In the genomic region with DNA sequence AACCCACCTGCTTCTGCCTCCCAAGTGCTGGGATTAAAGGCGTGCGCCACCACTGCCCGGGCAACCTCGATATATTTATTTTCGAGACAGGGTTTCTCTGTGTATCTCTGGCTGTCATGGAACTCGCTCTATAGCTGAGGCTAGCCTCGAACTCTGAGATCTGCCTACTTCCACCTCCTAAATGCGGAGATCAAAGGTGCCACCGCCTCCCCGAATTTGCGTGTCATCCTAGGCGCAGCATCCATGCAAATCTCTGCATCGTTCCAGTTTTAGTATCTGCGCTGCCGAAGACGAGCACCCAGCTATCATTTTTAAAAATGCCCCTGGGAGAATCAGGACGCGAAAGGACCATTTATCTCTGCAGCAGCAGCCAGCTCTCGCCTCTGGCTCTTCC, we compare ENCODE assay signal across 8 mouse cellular contexts. TPM values are rescaled to one million over a fixed set of nuclear protein-coding genes. Genes with fewer than 3 reads are reported as not detected.
DNase-seq lines count a peak whose midpoint lies in the region; ATAC-seq and TF ChIP-seq lines count a peak whose summit lies in the region.

No protein-coding gene starts in this region.

- no peaks in the 10 kb centered on the region for H3K4me1 ChIP-seq in lung, embryonic 14.5 days (ENCODE audit: insufficient read depth)
- peaks cover 30% of the 10 kb centered on the region for H3K4me1 ChIP-seq in forebrain, embryonic 10.5 days
- peaks cover 2% of the 10 kb centered on the region; the same call in 1 of the 2 replicates for H3K4me1 ChIP-seq in intestine, postnatal 0 days (replicated peaks; ENCODE audit: control insufficient read depth, insufficient read depth, low read length)
- H3K4me1 ChIP-seq in neural tube, embryonic 14.5 days (ENCODE audit: control insufficient read depth, insufficient read depth, low read length) = peaks cover 21% of the 10 kb centered on the region

- H3K4me2 ChIP-seq in lung, embryonic 14.5 days = peak overlapping the region; percentile 92
- H3K4me2 ChIP-seq in intestine, postnatal 0 days (replicated peaks; ENCODE audit: low read depth) = peak overlapping the region; percentile 84
- peak overlapping the region; percentile 85; the same call in 1 of the 2 replicates for H3K4me2 ChIP-seq in neural tube, embryonic 14.5 days (ENCODE audit: low read depth, low read length)

- peak overlapping the region; percentile 99 for H3K4me3 ChIP-seq in lung, embryonic 14.5 days (ENCODE audit: low read depth, low read length)
- peak overlapping the region; percentile 99 for H3K4me3 ChIP-seq in forebrain, embryonic 10.5 days
- peak overlapping the region; percentile 84 for H3K4me3 ChIP-seq in intestine, postnatal 0 days (ENCODE audit: low read depth, low read length)
- peak overlapping the region; percentile 97 for H3K4me3 ChIP-seq in neural tube, embryonic 14.5 days (ENCODE audit: low read depth, low read length)

- H3K9me3 ChIP-seq in lung, embryonic 14.5 days (ENCODE audit: low read depth, low read length) = no peaks in the 10 kb centered on the region
- H3K9me3 ChIP-seq in forebrain, embryonic 10.5 days = no peaks in the 10 kb centered on the region
- no peaks in the 10 kb centered on the region for H3K9me3 ChIP-seq in intestine, postnatal 0 days (ENCODE audit: control insufficient read depth)
- no peaks in the 10 kb centered on the region for H3K9me3 ChIP-seq in neural tube, embryonic 14.5 days (ENCODE audit: control insufficient read depth, low read length)

- DNase-seq in lung, embryonic 14.5 days = no peak
- DNase-seq in lung, postnatal 10 days = no peak
- DNase-seq in forebrain, embryonic 10.5 days (ENCODE audit: extremely low spot score, low spot score) = no peak
- no peak for DNase-seq in gastrocnemius, postnatal 25 days
- no peak for DNase-seq in frontal cortex, postnatal 10 days (ENCODE audit: low spot score in 2 of 2)
- no peak for DNase-seq in spleen, adult 12 weeks (ENCODE audit: low spot score)

- no peak overlapping the region for H3K27ac ChIP-seq in lung, embryonic 14.5 days (ENCODE audit: low read depth)
- H3K27ac ChIP-seq in forebrain, embryonic 10.5 days = peak overlapping the region; percentile 98
- no peak overlapping the region for H3K27ac ChIP-seq in intestine, postnatal 0 days (ENCODE audit: low read depth, low read length)
- H3K27ac ChIP-seq in neural tube, embryonic 14.5 days (ENCODE audit: low read depth, low read length) = peak overlapping the region; percentile 92; the same call in 1 of the 2 replicates

- H3K27me3 ChIP-seq in lung, embryonic 14.5 days (ENCODE audit: insufficient read depth, low read length) = no peaks in the 10 kb centered on the region
- peaks cover 5% of the 10 kb centered on the region; the same call in 1 of the 2 replicates for H3K27me3 ChIP-seq in forebrain, embryonic 10.5 days (ENCODE audit: poor library complexity, severe bottlenecking)
- no peaks in the 10 kb centered on the region for H3K27me3 ChIP-seq in intestine, postnatal 0 days (replicated peaks; ENCODE audit: control insufficient read depth, insufficient read depth, low read length)
- H3K27me3 ChIP-seq in neural tube, embryonic 14.5 days (ENCODE audit: control insufficient read depth, insufficient read depth, low read length) = no peaks in the 10 kb centered on the region

- TF ChIP-seq CTCF in lung, embryonic 14.5 days (IDR thresholded peaks at IDR 0.05; ENCODE audit: low read depth) = no peak
- no peak for TF ChIP-seq CTCF in intestine, postnatal 0 days (IDR thresholded peaks at IDR 0.05; ENCODE audit: low read depth)

- no peak; the same call in none of the 2 replicates for ATAC-seq in lung, embryonic 14.5 days (ENCODE audit: insufficient read depth)
- no peak for ATAC-seq in intestine, postnatal 0 days
- peak; percentile 19; the same call in 1 of the 2 replicates for ATAC-seq in neural tube, embryonic 14.5 days (ENCODE audit: low read depth)

- peaks cover 20% of the 10 kb centered on the region for H3K36me3 ChIP-seq in lung, embryonic 14.5 days (ENCODE audit: insufficient read depth)
- peaks cover 30% of the 10 kb centered on the region for H3K36me3 ChIP-seq in forebrain, embryonic 10.5 days (replicated peaks)
- H3K36me3 ChIP-seq in intestine, postnatal 0 days (ENCODE audit: control insufficient read depth, insufficient read depth) = peaks cover 6% of the 10 kb centered on the region; the same call in 1 of the 2 replicates
- peaks cover 12% of the 10 kb centered on the region; the same call in 1 of the 2 replicates for H3K36me3 ChIP-seq in neural tube, embryonic 14.5 days (ENCODE audit: control insufficient read depth, insufficient read depth, low read length)

- H3K9ac ChIP-seq in lung, embryonic 14.5 days = no peak overlapping the region
- H3K9ac ChIP-seq in intestine, postnatal 0 days (ENCODE audit: low read depth, low read length) = no peak overlapping the region
- H3K9ac ChIP-seq in neural tube, embryonic 14.5 days (replicated peaks; ENCODE audit: low read depth, low read length) = peak overlapping the region; percentile 97; the same call in 1 of the 2 replicates

- WGBS in lung, embryonic 14.5 days = 21% methylated on average over 19 of the region's 19 CpGs
- 25% methylated on average over 19 of the region's 19 CpGs for WGBS in forebrain, embryonic 10.5 days
- WGBS in intestine, postnatal 0 days = 22% methylated on average over 19 of the region's 19 CpGs
- 24% methylated on average over 19 of the region's 19 CpGs for WGBS in neural tube, embryonic 14.5 days

RNA-seq across cellular contexts. Expression of gene Fbxo21, which starts 0.3 kb away (rescaled TPM):
- 61.5 and 64.3 TPM in 2 replicates for polyA plus RNA-seq in lung, embryonic 14.5 days (2014; fragmentation: Nextera tagmentation; extraction: Ambion mirVana)
- 105 and 107 TPM in 2 replicates for polyA plus RNA-seq in forebrain, embryonic 10.5 days (2016; fragmentation: Nextera tagmentation; extraction: Ambion mirVana)
- polyA plus RNA-seq in intestine, postnatal 0 days (2015; fragmentation: Nextera tagmentation; extraction: Ambion mirVana) = 20.7 and 21.2 TPM in 2 replicates
- 143 and 159 TPM in 2 replicates for polyA plus RNA-seq in neural tube, embryonic 14.5 days (2014; fragmentation: Nextera tagmentation; extraction: Ambion mirVana)
- total RNA-seq in gastrocnemius, postnatal 25 days (2021) = 10 to 100 TPM in 1 of 2 experiments, 1 to 10 TPM in 1; 8.1 to 12.9 TPM

RNA-seq across cellular contexts. Expression of gene Tesc, which starts 51.3 kb away (rescaled TPM):
- 5.3 and 5.6 TPM in 2 replicates for polyA plus RNA-seq in lung, embryonic 14.5 days (2014; fragmentation: Nextera tagmentation; extraction: Ambion mirVana)
- 0.52 and 0.92 TPM in 2 replicates for polyA plus RNA-seq in forebrain, embryonic 10.5 days (2016; fragmentation: Nextera tagmentation; extraction: Ambion mirVana)
- 2.8 and 3.3 TPM in 2 replicates for polyA plus RNA-seq in intestine, postnatal 0 days (2015; fragmentation: Nextera tagmentation; extraction: Ambion mirVana)
- 2.2 and 2.5 TPM in 2 replicates for polyA plus RNA-seq in neural tube, embryonic 14.5 days (2014; fragmentation: Nextera tagmentation; extraction: Ambion mirVana)
- 1 to 10 TPM in 1 of 2 experiments, under 1 TPM in 1; 0.28 to 1.0 TPM for total RNA-seq in gastrocnemius, postnatal 25 days (2021)

Comparison
In these comparisons a context has a peak if more than half of its experiments do, and no peak if none do; other contexts are left out.
1. H3K27ac ChIP-seq: peak in forebrain, embryonic 10.5 days (single experiment) and neural tube, embryonic 14.5 days (single experiment); none in lung, embryonic 14.5 days (single experiment) and intestine, postnatal 0 days (single experiment).
2. Peak in every context shown above with its lines, with median percentiles within 50 percentile points of each other: H3K4me2 ChIP-seq and H3K4me3 ChIP-seq.